Mouse (Mus musculus) midbrain, embryonic 11.5 days (tissue): ENCODE measurements around the gene Tbc1d16. TPM values are rescaled to one million over a fixed set of nuclear protein-coding genes. Genes with fewer than 3 reads are reported as not detected.
"Not testable (repeated sequence)": the region's sequence is repeated elsewhere in the genome, so short reads cannot be mapped to it uniquely, and the experiment has no call there.

Experiments
- ATAC-seq: fragments of 200-750 bp; cut with Nextera tagmentation; 2 replicates; pipeline ENCODE4 v1.8.0; 2017; ENCODE audit warnings: moderate TSS enrichment, moderate library complexity; ENCODE audit not compliant: low FRiP score
- DNase-seq: peaks from one replicate; pipeline ENCODE4 v3.0.0; 2015; ENCODE audit warnings: low spot score; ENCODE audit errors: missing footprints
- H3K27ac ChIP-seq: fragments of 300-500 bp; sonication (generic); 2 replicates; pipeline ENCODE4 v1.5.1; 2014; ENCODE audit warnings: low read depth, low read length
- H3K27me3 ChIP-seq: fragments of 300-500 bp; sonication (generic); 2 replicates; pipeline ENCODE4 v1.6.1; 2014; ENCODE audit warnings: mild to moderate bottlenecking, low read length, moderate library complexity, mixed read lengths; ENCODE audit not compliant: control insufficient read depth, insufficient read depth
- H3K36me3 ChIP-seq: fragments of 300-500 bp; sonication (generic); 2 replicates; pipeline ENCODE4 v1.6.1; 2014; ENCODE audit warnings: mild to moderate bottlenecking, low read length, moderate library complexity, mixed read lengths; ENCODE audit not compliant: control insufficient read depth, insufficient read depth
- H3K4me1 ChIP-seq: fragments of 300-500 bp; sonication (generic); 2 replicates; pipeline ENCODE4 v1.6.1; 2014; ENCODE audit warnings: low read length; ENCODE audit not compliant: control insufficient read depth, insufficient read depth
- H3K4me2 ChIP-seq: fragments of 300-500 bp; sonication (generic); 2 replicates; pipeline ENCODE4 v1.6.1; 2014; ENCODE audit warnings: mild to moderate bottlenecking, moderate library complexity
- H3K4me3 ChIP-seq: fragments of 300-500 bp; sonication (generic); 2 replicates; pipeline ENCODE4 v1.5.1; 2014; ENCODE audit warnings: low read depth, low read length
- H3K9ac ChIP-seq: fragments of 300-500 bp; sonication (generic); 2 replicates; pipeline ENCODE4 v1.6.1; 2014; ENCODE audit warnings: low read length
- H3K9me3 ChIP-seq: fragments of 300-500 bp; sonication (generic); 2 replicates; pipeline ENCODE4 v1.6.1; 2016; ENCODE audit warnings: low read length; ENCODE audit not compliant: control insufficient read depth
- WGBS: fragments of 180-500 bp; shearing (Covaris S2); extraction: QIAGEN DNeasy Blood & Tissue Kit; methylation state at CpG from one replicate; pipeline ENCODE4 v1.1.7; 2014; 5-methylcytosine and 5-hydroxymethylcytosine counted together
- polyA plus RNA-seq: library from polyadenylated mRNA; unstranded; fragments of >200 nt; fragmentation: Nextera tagmentation; extraction: Ambion mirVana; gene quantifications from 2 replicates; pipeline ENCODE4 v1.2.1, GENCODE M21; 2014

Gene Tbc1d16
- polyA plus RNA-seq, 1 experiment from 2014 or later = 15.2 TPM

DNA sequence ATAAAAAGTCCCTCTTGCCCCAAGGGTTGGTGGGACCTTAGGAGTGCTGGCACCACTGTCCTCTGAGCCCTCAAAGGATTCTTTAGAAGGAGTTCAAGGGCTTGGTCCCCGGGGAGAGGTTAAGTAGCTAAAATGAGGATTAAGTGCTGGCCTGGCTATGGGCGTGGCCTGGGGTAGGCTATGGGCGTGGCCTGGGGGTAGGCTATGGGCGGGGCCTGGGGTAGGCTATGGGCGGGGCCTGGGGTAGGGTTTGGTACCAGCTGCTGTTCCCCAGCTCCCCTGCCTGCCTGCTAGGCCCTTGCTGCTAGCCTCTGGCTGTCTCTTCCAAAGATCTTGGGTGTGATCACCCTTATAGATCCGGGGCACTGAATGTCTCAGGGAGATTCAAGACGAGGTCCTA, 117.0 kb downstream of the Tbc1d16 start:
- no peak overlapping the region for H3K9ac ChIP-seq
- no peak overlapping the region for H3K4me3 ChIP-seq
- ATAC-seq = 0 out of 2 replicates have a peak, but pooled peaks have one; percentile 35
- H3K4me1 ChIP-seq = peaks cover 5% of the 10 kb centered on the region; the same call in 1 of the 2 replicates
- peak; percentile 89 for DNase-seq
- no peaks in the 10 kb centered on the region for H3K27me3 ChIP-seq
- no peaks in the 10 kb centered on the region for H3K9me3 ChIP-seq
- 14% methylated on average over 7 of the region's 7 CpGs for WGBS
- H3K27ac ChIP-seq = no peak overlapping the region
- H3K36me3 ChIP-seq = no peaks in the 10 kb centered on the region
- H3K4me2 ChIP-seq = no peak overlapping the region

DNA sequence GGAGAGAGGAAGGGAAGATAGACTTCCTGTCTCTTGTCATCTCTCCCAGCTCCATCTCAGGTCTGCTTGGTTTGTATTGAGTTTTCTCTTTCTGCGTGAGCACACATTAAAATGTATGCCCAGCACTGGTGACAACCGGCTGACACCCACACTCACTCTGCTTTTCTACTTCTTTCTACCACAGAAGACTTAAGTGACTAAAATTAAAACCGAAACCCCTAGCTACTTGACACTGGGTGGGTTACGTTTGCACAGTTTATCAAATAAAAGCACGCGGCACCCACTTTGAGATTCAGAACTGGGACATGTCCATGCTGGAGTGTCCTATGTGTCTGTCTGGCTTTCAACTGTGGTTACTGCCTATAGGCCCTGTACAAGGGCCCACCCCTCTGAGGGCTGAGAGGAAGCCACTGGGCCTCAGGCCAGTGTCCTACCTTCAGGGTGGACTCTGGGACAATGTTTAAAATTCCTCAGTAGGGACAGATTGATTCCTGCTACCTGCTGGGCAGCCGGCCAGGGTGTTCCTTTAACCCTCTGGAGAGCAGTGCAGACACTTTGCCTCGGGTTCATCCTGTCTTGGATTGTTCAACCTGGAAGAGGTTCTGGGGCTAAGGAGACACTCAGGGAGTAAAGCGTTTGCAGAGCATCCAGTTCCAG, 118.8 kb downstream of the Tbc1d16 start:
- no peak for ATAC-seq
- H3K36me3 ChIP-seq = no peaks in the 10 kb centered on the region
- no peaks in the 10 kb centered on the region; the same call in 1 of the 2 replicates for H3K4me1 ChIP-seq
- no peak overlapping the region for H3K9ac ChIP-seq
- DNase-seq = no peak
- no peaks in the 10 kb centered on the region for H3K9me3 ChIP-seq
- H3K27me3 ChIP-seq = no peaks in the 10 kb centered on the region
- H3K4me3 ChIP-seq = no peak overlapping the region
- no peak overlapping the region for H3K27ac ChIP-seq
- no peak overlapping the region for H3K4me2 ChIP-seq
- WGBS = 81% methylated on average over 9 of the region's 9 CpGs

DNA sequence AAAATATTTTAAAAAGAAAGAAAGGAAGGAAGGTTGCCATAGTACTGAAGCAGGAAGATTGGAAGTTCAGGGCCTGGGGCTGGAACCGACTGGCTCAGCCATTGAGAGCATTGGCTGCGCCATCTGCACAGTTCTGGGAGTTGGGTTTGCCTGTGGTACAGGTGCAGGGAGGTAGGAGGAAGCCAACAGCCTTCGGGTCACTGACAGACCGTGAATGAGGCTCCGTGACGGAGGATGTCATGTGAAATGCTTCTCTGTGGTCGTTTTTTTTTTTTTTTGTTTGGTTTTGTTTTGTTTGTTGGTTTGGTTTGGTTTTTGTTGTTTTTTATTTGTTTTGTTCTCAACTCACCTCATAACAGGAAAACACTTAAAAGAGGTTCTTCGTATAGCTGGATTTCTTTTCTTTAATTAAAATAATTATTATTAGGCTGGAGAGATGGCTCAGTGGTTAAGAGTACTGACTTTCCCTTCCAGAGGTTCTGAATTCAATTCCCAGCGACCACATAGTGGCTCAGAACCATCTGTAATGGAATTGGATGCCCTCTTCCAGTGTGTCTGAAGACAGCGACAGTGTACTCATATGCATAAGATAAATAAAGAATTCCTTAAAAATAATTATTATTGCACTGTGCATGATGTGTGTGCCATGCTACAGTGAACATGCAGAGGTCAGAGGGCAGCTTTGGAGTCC, 119.6 kb downstream of the Tbc1d16 start:
- Histone ChIP-seq H3K4me3 (no peak overlapping the region), H3K4me2 (no peak overlapping the region), H3K4me1 (no peaks in the 10 kb centered on the region; the same call in 1 of the 2 replicates), H3K27ac (no peak overlapping the region), H3K9me3 (no peaks in the 10 kb centered on the region), H3K36me3 (no peaks in the 10 kb centered on the region), H3K9ac (no peak overlapping the region), H3K27me3 (no peaks in the 10 kb centered on the region)
- no peak for DNase-seq
- WGBS = 83% methylated on average over 10 of the region's 10 CpGs
- ATAC-seq = no peak

DNA sequence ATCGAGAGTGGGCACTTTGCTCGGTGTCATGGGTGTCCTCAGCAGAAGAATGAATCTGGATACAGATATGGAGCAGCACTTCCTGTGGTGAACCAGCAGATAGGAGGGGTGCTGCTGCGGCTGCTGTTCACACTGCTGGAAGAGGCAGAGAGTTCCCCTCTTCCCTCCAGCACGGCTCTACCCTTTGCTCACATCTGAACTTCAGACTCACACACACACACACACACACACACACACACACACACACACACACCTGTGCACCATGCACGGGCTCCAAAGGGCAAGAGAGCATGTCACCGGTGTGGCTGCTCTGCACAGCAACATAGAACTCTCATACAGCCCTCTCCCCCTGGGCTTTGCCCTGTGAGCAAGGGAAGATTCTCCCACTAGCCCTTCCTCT, 122.0 kb downstream of the Tbc1d16 start:
- no peaks in the 10 kb centered on the region; the same call in 1 of the 2 replicates for H3K27me3 ChIP-seq
- ATAC-seq (no peak), DNase-seq (no peak)
- WGBS = 60% methylated on average over 6 of the region's 6 CpGs
- no peak overlapping the region for H3K27ac ChIP-seq
- no peaks in the 10 kb centered on the region; the same call in 1 of the 2 replicates for H3K4me1 ChIP-seq
- H3K4me3 ChIP-seq = no peak overlapping the region
- H3K9ac ChIP-seq = no peak overlapping the region
- H3K4me2 ChIP-seq = no peak overlapping the region
- H3K9me3 ChIP-seq = no peaks in the 10 kb centered on the region
- H3K36me3 ChIP-seq = no peaks in the 10 kb centered on the region

DNA sequence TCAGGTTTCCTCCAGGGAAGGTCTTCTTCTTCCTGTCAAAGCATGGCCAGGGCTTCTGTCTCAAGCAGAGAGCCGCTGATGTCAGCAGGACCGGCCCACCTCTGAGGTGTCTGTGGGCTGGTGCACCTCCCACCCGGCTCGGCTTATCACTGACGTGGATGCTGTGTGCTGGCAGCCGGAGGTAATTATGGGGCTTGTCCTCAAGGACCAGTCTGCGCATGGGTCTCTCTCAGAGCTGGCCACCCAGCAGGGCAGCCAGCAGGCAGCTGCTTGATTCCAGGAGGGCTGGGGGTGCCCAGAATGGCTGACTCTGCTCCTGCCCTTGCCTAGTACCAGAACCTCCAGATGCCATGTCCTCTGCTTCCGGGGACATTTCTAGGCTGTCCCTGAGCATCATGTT, 122.6 kb downstream of the Tbc1d16 start:
- H3K9ac ChIP-seq = no peak overlapping the region
- no peak overlapping the region for H3K4me2 ChIP-seq
- H3K9me3 ChIP-seq = no peaks in the 10 kb centered on the region
- H3K27ac ChIP-seq = no peak overlapping the region
- H3K4me3 ChIP-seq = no peak overlapping the region
- DNase-seq = no peak
- H3K36me3 ChIP-seq = no peaks in the 10 kb centered on the region
- H3K4me1 ChIP-seq = no peaks in the 10 kb centered on the region; the same call in 1 of the 2 replicates
- no peak for ATAC-seq
- no peaks in the 10 kb centered on the region; the same call in 1 of the 2 replicates for H3K27me3 ChIP-seq
- 65% methylated on average over 8 of the region's 8 CpGs for WGBS

DNA sequence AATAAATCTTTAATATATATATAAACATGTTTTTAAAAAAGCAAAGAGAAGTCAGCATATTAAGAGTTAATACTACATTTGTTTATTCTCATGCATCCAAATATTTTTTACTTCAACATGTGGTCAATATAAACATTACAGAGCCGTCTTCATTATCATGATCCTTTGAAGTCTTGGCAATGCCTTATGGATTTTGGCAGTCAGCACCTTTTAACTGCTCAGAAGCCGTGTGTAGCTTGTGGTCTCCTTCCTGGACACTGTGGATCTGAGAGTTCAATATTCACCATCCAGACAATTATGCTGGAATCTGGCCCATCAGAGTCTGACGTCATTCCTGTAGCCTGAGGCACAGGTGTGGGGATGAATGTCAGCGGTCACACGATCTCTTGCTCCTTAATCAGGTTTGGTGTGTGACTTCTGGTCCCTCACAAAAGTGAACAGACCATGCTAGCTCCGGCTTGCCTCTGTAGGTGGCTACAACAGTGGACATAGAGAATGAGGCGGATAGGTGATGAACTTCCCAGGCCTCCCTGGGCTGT, 123.2 kb downstream of the Tbc1d16 start:
- 88% methylated on average over 7 of the region's 7 CpGs for WGBS
- ATAC-seq = no peak

DNA sequence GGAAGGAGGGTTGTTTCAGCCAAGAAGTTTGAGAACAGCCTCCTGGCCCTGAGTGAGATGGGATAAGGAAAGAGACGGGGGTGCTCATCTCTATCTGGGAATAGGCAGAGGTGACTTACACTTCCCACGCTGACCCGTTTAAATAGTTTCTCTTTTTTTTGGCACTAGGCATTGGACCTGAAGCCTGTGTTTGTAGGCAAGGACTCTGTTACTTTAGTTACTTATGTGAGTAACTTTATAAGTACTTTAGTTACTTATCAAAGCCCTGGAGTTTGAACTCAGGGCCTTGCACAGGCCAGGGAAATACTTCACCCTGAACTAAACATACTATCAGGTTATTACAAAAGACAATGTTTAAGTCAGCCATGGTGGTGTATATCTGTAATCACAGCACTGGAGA, 124.3 kb downstream of the Tbc1d16 start:
- Histone ChIP-seq H3K4me2 (no peak overlapping the region), H3K36me3 (no peaks in the 10 kb centered on the region), H3K4me3 (no peak overlapping the region), H3K9ac (no peak overlapping the region), H3K4me1 (no peaks in the 10 kb centered on the region; the same call in 1 of the 2 replicates), H3K27ac (no peak overlapping the region), H3K9me3 (no peaks in the 10 kb centered on the region), H3K27me3 (no peaks in the 10 kb centered on the region; the same call in 1 of the 2 replicates)
- DNase-seq (no peak), ATAC-seq (no peak)
- WGBS = 92% methylated on average over 3 of the region's 3 CpGs

More for the DNA sequence above, 123.2 kb downstream of the Tbc1d16 start:
- H3K27me3 ChIP-seq = no peaks in the 10 kb centered on the region; the same call in 1 of the 2 replicates
- no peak overlapping the region for H3K9ac ChIP-seq
- no peak overlapping the region for H3K4me3 ChIP-seq
- no peak overlapping the region for H3K4me2 ChIP-seq
- peak; percentile 81 for DNase-seq
- H3K9me3 ChIP-seq = no peaks in the 10 kb centered on the region
- no peaks in the 10 kb centered on the region for H3K36me3 ChIP-seq
- no peak overlapping the region for H3K27ac ChIP-seq
- H3K4me1 ChIP-seq = no peaks in the 10 kb centered on the region; the same call in 1 of the 2 replicates

DNA sequence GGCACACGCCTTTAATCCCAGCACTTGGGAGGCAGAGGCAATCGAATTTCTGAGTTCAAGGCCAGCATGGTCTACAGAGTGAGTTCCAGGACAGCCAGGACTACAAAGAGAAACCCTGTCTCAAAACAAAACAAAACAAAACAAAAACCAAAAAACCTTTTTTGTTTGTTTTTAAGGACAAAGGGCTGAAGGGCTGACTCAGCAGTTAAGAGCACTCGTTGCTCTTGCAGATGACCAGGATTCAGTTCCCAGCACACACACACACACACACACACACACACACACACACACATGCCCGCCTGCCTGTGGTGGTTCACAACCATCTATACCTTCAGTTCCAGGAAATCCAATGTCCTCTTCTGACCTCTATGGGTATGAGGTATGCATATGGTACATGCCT, 127.9 kb downstream of the Tbc1d16 start:
- not testable (repeated sequence) for H3K4me3 ChIP-seq, H3K27ac ChIP-seq, H3K27me3 ChIP-seq, DNase-seq, H3K4me2 ChIP-seq, H3K4me1 ChIP-seq, H3K9ac ChIP-seq, H3K36me3 ChIP-seq, H3K9me3 ChIP-seq, ATAC-seq
- 76% methylated on average over 4 of the region's 4 CpGs for WGBS

DNA sequence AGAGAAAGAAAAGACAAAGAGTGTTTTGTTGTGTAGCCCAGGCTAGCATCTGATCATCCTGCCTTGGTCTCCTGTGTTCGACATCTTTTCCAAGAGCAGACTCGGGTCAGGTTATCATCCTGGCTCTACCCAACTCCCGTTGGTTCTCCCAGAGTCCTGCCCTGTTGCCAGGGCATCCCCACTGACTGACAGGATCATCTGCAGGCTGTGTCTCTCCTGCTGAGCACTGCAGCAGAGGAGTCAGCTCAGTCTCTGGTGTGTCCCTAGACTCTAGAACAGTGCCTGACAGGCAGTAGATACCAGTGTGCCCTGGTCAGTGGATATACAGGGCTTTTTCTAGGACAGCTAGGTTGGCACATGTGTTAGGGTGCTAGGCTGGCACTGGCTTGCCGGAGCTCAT, 130.1 kb downstream of the Tbc1d16 start:
- no peak for ATAC-seq
- no peaks in the 10 kb centered on the region; the same call in 1 of the 2 replicates for H3K27me3 ChIP-seq
- WGBS = 70% methylated on average over 4 of the region's 4 CpGs
- DNase-seq = no peak
- H3K4me2 ChIP-seq = no peak overlapping the region
- H3K4me1 ChIP-seq = no peaks in the 10 kb centered on the region
- no peaks in the 10 kb centered on the region for H3K36me3 ChIP-seq
- no peaks in the 10 kb centered on the region for H3K9me3 ChIP-seq
- no peak overlapping the region for H3K27ac ChIP-seq
- H3K4me3 ChIP-seq = no peak overlapping the region
- no peak overlapping the region for H3K9ac ChIP-seq
